Mouse (Mus musculus) gonadal fat pad, adult 2 months (tissue): Measurements from ENCODE around the gene Mprip. TPM values are rescaled to one million over a fixed set of nuclear protein-coding genes. Genes with fewer than 3 reads are reported as not detected.
A peak's percentile ranks its signal among the peaks of the same experiment; 100 is the strongest.
"Not testable (repeated sequence)": the region's sequence is repeated elsewhere in the genome, so short reads cannot be mapped to it uniquely, and the experiment has no call there.

Experiments used
- DNase-seq: peaks from one replicate; pipeline ENCODE4 v3.0.0-alpha.2; 2012; ENCODE audit warnings: low read depth
- polyA plus RNA-seq: library from polyadenylated mRNA; depleted of rRNA; stranded (reverse); fragments of >200 nt; gene quantifications from 2 replicates; pipeline ENCODE4 v1.2.3, GENCODE M21; 2012

The Mprip gene
- polyA plus RNA-seq, 1 experiment = 127 TPM

DNA sequence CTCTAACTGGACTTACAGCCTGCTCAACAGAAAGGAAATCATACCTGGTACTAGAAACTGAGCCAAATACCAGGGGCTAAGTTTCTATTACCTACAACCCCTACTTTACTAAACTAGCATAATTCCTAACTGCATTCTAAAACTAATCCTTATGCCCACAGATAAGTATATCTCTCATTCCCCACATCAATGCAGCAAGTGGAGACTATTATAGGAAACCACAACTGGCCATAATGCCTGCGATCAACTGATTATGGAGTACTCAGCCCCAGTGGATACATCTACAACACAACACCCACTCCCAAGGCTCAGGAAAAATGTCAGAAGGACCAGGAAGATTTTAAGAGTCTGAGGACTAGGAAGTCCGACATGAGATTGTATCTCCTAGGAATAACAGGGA, 7.6 kb upstream of the Mprip start:
- DNase-seq = no peak

DNA sequence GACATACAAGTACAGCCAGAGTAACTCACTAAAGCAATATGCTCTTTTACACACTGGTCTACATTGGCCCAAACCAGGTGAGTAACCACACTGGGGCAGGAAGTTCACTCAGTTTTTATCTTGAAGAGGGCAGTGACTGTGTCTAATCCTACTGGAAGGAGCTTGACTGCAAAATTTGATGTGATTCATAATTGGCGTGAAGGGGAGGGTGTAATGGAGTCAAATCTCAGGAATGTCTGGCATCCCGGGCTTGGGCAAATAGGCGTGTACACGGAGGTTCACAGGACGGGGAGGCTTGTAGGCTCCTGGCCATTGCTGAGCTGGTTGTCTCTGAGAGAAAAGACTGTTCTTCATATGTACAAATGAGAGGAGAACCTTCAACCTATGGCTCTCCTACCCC, 5.8 kb upstream of the Mprip start:
- DNase-seq = no peak

DNA sequence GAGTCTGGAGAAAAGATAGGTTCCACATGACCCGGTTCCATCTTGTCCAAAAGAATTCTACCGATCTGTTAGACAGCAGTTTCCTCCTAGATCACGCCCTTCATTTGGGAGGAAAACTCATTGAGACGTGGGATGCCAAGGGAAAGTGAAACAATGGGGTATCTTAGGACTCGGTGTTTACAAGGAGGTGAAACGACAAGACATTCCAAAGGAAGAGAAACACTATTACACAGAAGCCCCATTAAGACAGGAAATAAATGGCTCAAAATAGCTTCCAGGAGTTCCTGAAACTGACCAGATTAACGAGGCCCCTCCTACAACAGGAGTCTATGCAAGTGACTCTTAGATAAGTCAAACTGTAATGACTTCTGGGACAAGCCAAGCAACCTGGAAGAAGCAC, 5.1 kb upstream of the Mprip start:
- DNase-seq = no peak

DNA sequence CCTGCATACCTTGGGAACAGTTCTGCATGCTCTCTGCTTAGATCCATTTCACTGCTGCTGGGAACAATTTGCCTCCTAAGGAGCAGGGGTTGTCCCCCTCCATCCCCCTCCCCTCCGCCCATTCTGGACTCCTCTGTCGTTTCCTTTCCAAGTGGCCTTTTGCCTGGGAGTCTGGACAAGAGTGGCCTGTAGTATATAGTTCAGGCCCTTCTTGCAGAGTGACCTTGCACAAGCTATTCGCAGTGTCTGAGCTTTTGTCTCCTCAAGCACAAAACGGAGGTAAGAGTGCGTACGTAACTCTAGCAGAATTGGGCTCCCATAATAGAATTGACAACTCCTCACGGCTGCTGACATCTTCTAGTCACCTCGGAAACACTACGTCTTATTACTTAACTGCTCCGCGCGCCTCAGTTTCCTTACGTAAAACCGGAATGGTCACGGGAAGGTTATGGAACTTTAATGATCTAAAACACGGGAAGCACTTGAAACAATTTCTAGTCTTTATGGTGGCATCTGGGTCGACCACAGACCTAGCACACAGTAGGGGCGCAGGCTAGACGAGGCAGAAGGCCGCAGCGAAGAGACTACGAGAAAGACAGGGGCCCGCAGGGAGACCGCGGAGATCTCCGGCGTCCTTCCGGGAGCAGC, 620 bp downstream of the Mprip start:
- DNase-seq = no peak

DNA sequence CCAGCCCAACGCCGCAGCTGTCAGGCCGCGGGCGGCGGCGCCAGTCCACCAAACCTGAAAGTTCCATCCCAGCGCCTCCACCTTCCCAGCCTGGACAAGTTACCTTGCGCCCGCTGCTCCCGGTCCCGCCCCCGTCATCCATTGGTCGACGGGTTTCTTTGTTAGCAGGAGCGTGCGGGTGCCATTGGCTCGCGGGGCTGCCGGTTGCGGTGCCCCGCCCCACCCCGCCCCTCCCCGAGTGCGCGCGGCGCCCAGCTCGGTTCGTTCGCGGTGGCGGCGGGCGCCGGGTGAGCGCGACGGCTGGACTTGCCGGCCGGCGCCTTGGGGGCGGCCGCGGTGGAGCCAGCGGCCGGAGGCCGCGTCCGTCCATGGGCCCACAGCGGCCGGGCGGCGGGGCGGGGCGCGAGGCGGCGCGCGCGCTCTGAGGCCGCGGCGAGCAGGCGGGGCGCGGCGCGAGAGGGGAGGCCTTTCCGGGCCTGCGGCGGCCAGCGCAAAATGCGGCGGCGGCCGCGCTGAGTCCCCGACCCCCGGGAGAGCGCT, 1.2 kb downstream of the Mprip start:
- peak; percentile 67 for DNase-seq

DNA sequence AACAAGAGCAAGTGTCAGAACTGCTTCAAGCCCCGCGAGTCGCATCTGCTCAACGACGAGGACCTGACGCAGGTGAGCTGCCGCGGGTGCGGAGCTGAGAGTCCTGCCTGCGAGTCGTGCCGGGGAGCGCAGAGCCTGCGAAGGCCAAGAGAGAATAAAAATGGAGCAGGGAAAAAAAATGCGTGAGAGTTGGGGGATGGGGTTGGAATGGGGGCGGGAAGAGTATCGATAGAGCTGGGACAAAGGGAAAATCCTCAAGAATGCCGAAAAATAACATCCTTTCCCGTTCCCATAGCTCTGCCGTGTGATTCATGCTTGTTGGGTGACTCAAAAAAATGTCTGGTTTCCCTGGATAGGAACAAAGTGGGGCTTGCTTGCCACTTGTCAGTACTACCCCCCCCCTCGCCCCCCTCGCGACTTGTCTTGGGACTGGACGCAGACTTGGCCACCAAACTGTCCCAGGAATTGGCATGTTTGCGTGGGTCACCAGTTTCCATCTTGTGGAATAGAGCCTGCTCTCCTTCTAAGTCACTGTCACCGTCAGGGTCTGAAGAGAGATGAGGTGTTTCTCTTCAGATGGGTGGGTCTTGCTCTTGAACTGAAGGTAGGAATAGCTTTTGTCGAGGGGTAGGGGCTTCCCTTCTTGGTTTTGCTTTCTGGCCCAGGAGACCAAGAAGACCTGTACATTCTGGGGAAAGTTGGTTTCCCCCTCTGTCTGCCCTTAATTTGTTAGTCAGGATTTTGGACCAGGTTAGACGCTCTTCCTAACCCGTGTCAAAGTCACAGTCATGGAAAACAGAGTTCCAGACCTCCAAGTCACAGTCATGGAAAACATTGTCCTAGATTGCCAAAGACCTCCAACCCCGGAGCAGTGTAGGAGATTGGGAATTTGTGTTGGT, 2.0 kb downstream of the Mprip start:
- DNase-seq = no peak

DNA sequence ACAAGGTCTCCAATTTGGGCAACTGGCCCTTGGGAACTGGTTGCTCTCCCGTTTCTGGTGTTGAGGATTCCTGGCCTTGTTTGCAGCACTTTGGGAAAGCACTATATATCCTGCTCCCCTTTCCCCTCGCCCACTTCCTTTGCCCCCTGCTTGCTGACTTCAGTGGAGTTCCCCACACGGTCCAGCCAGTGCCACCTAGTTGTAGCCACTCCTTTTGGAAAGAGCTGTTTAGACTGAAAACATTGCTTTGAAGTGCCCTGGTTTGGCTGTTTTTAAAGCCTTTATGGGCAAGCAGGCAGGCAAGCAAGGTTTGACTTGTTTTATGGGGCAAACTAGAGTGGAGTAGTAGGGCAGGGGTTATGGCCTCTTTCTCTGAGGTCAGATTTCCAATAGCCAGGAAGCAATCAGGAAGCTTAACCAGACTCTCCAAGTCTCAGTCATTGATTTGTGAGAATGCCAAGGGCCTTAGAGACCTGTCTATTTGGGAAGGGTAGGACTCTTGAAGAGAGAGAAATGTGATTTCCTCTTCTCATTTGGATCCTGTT, 2.7 kb downstream of the Mprip start:
- DNase-seq = no peak

DNA sequence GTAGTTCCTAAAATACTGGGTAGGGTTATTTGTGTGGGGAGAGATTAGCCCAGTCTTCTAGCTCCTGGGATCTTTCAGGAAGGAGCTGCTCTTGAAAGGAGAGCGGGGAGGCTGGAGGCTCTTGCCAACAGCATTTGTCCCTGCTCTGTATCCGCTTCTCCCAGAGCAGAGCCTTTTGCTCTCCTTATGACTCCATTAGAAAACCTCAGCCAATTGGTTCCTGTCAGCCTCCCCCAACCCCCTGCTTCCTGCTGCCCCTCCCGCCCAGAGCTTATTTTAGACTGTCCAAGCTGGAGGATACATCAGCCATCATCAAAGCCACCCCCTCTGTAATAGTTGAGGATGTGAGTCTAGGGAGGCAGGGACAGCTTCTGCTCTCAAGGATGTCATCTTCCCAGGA, 3.7 kb downstream of the Mprip start:
- DNase-seq = no peak

DNA sequence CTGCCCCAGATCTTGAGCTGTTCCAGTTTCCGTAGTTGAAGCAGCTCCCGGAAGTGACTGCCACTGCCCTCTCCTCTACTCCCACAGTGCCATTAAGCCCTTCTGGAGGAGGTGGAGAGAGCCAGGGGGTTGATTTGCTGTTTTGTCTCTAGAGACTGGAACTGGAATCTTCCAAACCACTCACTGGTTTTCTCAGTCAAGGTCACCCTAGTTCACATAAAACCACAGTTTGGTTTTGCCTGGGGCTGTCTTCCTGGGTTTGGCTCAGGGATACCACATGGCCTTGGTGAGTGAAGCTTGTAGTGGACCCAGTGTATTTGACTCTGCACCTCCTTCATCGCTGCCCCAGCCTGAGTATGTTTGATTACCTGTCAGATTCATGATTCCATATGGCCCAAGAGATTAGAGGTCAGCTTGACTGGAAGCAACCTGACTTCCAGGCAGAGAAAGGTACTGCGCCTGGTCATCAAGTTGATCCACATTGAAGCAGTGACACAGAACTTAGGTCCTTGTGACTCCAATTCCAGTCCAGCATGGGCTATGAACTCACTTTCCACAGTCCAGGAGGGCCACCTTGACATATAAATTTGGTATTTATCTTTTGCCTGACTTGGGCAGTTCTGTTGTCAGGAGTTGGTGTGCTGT, 10.1 kb downstream of the Mprip start:
- DNase-seq = no peak

DNA sequence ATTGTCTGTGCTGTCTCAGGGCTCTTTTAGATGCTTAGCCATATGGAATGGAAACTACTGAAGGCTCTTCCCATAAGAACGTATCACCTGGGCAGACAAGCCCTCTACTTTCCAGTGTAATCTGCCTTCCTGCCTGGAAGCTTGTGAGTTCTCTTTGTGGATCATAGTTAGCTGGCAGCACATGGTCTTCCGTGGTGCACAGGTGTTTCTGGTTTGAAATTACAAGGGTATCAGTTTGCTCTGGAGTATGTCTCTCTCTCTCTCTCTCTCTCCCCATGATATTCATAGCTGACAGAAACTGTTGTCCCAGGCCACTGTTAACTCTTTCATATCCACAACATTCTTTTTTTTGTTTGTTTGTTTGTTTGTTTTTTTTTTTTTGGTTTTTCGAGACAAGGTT, 12.9 kb downstream of the Mprip start:
- no peak for DNase-seq

DNA sequence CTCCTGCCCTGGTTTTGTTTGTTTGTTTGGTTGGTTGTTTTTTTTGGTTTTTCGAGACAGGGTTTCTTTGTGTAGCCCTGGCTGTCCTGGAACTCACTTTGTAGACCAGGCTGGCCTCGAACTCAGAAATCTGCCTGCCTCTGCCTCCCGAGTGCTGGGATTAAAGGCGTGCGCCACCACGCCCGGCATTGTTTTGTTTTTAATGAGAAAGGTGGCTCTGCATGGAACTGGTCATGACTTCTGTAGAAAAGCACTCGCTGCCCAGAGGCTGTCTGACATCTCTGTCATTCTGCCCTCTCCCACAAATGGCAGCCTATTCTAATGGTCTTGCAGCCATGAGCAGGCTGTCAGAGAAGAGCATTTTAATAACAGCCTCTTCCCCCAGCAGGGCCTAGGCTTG, 13.6 kb downstream of the Mprip start:
- not testable (repeated sequence) for DNase-seq

DNA sequence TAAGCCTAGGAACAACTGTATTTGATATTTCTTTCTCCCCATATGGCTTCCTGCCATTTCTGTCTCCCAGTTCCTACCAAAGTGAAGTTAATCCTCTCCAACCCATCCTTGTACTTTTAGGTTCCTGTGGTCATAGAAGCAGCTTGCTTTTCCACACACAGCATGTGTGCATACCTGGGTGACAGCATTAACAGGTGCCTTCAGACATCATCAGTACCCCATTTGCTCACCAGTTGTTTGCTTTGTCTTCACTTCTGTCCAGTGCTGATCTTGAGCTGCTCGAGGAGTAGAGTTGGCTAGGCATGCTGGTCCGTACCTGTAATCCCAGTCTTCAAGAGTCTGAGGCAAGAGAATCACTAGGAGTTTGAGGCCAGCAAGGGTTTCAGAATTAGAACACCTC, 16.7 kb downstream of the Mprip start:
- no peak for DNase-seq

DNA sequence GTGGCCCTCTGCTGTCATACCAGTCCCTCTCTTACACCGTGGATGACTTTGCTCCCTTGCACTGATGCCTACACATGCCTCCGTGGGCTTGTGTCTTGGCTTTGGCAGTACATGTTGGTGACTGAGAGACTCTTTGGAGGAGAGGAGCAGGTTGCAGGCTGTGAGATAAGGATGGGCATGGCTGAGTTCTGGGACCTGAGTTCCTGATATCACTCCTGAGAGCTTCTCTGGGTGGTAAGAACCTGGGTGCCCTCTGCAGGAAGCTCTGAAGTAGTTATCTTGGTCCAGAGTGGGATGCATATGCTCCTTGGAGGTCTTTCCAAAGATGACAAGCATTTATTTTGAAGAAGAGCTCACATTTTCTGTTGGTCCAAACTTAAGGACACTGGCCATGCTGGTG, 17.6 kb downstream of the Mprip start:
- DNase-seq = no peak

DNA sequence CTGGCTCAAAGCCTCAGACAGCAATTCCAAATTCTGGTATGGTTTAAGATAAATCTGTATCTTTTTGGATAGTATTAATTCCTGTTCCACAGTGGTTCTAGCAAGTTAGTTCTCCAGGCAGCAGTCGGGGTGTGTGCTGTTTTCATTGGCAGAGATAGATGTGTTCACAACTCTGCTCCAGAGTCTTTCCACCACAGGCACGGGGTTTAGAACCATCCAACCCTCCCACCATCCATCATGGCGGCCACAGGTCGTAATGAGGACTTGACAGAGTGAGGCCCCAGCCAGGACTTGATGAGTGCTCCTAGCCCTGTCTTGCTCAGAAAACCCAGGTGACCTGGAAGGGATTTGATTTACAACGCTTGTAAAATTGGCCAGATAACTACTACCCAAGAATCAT, 19.0 kb downstream of the Mprip start:
- no peak for DNase-seq

DNA sequence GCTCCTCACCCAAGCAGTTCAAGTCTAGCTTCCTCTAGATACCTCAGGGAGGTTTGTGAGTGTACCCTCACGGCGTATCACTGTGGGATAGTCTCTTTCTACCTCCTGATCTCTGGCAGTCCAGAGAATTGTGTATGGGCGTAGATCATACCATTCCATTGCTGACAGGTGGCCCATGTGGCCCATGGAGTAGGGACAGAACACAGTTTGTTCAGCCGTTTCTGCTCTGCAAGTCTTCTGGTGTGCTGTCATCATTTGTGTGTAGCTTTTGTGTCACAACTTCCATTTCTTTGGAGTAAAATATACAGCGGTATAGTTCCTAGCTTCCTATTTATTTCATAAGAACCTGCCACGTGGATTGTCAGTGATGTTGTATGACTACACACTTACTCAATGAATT, 23.9 kb downstream of the Mprip start:
- DNase-seq = no peak

DNA sequence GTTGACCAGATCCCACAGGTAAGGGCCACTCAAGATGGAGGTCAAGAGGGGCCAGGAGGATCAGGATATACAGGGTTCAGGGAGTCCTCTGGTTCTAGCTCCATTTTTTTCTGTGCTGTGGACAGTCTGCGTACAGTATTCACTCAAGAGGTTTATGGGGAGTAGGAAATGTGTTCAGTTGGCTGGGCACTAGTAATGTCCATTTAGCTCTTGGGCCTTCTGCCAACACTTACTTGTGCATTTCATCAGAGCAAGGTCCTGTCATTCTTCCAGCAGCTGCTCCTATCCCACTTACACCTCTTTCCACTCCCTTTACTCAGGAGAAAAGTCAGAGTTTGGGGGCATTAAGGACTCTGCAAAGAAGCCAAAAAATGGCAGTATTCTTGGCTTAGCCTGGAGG, 33.4 kb downstream of the Mprip start:
- no peak for DNase-seq

DNA sequence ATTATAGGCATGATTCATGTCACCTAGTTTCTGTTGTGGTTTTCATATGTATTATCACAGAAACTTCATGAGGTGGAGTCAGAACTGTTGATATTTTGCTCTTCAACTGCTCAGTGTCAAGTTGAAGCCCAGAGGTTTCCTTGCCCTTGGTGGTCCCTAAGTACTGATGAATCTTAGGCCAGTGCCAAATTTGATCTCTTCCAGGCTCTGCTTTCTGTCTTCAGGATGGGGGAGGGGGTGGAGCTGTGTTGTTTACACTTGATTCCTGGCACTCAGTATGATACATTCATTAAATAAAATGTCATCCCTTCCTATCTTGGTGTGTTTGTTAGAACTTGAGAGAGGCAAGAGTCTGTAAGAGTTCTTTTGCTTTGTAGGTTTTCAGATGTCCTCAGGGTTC, 34.4 kb downstream of the Mprip start:
- no peak for DNase-seq

DNA sequence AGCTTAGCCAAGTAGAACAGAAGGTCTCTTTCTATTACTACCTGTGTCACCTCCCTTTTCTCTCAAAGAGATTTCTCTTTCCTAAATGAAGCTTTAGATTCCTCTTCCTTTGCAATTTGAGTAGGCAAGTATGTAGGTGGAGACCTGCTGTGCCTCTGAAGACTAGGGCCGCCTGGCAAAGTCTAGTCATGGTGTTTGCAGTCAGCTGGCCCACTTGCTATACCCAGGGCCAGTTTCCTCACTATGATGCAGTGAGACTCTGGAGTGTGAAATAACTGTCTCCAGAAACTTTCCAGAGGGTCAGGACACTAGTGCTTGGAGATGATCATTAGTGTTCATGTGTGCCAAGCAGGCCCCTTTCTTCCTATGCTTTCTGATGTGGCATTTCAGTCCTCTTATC, 36.5 kb downstream of the Mprip start:
- no peak for DNase-seq

DNA sequence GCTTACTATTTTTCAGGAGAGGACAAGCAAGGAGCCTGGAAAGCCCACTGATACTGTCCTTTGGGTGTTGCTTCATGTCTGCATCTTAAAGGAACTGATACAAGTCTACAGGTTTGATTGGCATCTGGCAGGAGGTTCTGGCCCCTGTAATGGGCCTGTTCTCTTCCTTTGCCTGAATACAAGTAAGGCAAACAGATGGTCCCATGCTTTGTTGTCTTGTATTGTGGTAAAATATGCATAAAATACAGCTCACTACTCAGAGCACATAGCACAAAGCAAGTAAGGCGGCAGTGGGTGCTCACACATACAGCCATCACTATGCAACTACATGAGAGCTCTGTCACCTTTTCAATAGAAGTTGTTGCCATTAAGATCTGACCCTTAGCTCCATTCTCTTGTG, 39.7 kb downstream of the Mprip start:
- DNase-seq = no peak

DNA sequence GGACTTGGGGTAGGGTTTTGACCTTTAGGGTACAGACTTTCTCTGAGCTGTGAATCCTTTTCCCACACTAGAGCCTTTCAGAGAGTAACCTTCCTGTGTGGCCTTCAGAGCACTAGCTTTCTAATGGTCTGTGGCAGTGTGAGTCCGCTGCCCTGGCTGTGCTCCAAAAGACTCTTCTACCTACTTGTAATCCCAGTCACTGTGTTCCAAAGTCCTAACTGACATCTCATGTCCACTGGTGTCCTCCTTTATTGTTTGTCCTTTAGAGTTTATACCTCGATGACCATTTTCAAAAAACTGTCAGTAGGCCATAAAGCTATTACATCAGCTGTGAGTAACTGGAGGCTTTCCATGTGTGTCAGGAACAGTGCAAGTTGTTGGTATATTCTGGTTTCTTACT, 44.0 kb downstream of the Mprip start:
- no peak for DNase-seq

DNA sequence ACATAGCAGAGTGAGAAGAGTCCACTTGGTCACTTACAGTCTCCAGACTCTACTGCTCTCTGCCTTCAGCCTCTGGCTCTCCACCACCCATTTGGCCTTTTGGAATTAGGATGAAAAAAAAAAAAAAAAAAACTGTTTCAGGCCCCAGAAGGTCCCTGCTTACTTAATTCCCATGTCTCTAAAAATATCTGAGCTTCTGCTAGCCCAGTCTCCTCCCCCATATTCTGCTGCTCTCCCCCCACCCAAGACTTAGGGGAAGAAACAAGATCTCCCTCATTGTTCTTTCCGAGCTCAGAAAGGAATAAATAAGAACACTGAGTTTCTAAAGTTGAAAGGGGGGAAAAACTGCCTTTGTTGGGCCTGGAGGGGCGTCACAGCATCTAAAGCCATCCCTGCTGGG, 46.4 kb downstream of the Mprip start:
- DNase-seq = no peak

DNA sequence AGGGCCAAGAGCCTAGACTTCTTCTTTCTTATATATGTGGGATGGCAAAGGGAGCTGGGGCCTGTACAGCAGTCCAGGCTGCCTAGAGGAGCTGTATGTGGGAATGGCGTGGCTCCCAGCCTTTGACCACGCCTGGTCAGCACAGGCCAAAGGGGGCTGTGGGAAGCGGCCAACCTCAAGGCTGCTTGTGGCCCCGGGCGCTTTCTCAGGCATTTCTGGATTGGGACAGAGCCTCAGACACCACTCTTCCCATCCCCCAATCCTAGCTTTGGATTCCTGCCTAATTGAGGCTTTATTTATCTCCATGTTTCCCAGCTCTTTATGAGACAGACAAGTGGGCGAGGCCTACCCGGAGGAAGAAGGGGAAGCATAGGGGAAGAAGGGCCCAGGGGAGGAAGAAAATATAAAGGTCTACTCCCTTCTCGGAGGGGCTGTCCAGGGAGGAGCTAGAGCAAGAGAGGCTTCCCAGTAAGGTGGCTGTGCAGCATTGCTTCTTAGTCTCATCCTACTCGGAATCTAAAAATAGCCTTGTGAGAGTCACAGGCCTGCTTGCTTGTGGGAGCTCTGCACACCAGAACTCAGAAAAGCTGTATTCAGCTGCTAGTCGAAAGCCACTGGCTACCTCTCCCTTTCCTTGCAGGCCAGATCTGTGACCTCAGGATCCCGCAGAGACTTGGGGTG, 47.0 kb downstream of the Mprip start:
- DNase-seq = no peak
